Mouse (Mus musculus): Measurements from ENCODE around the gene Rpl4. TPM values are rescaled to one million over a fixed set of nuclear protein-coding genes. Genes with fewer than 3 reads are reported as not detected.

The Rpl4 gene
- 475 TPM for polyA plus RNA-seq (2014; fragmentation: Illumina TruSeq; extraction: RNeasy Lipid Tissue Mini Kit (QIAGEN cat#74804); ENCODE audit: low read depth, low replicate concordance)

DNA sequence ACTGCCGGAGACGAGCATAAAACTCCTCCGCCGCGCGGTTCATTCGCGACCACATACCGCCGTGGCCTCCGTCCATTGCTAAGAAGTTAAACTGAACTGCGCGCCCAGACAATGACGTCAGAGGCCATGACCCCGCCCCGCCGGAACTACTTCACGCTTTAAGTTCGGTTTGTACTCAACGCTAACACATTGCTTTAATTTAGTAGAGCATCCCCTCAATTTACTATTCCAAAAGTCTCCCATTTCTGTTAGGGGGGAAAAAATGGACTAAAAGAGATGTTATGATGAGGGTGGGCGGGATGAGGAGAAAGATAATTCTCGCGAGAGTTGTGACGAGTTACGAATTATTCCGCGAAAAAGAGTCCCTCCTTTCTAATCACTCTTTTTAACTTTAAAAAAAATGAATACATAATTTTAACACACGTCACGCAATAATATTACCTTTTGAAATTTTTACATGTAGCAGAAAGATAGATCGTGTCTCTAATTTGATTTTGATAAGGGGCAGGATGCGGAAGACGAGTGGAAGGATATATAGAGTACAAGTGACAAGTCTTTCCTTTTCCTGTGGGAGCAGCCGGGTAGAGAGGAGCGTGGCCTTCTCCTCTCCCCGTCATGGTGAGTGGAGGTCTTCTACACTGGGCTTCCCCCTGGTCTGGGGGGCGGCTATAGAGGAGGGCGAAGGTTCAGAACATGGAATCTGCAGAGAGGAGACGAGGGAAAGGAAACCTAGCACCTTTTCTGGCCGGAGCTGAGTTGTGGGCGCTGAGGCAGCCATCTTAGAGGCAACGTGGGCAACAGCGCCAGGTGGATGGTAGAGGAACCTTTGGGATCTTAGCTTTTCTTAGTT lies at the start of gene Rpl4, which contains the start of gene Zwilch:
Gene Rpl4, plus strand, starts transcription at position 560 of the 850 bp plus-strand sequence.
Gene Zwilch, minus strand, starts transcription at position 289 of the 850 bp plus-strand sequence.

GRCm38 (mm10) chr9:64178974-64179646 lies 5.9 kb downstream of the Rpl4 start, which contains the start of gene Snapc5:
TSS of gene Snapc5 (plus strand) at chr9:64179274.

Other genes starting within 250 kb of the Rpl4 start
- 2.6 TPM for gene Smad6, start 151.3 kb upstream of the Rpl4 start, polyA plus RNA-seq (2014; fragmentation: Illumina TruSeq; extraction: RNeasy Lipid Tissue Mini Kit (QIAGEN cat#74804); ENCODE audit: low read depth, low replicate concordance)
- 1.0 TPM for gene Lctl, start 56.2 kb upstream of the Rpl4 start, polyA plus RNA-seq (2014; fragmentation: Illumina TruSeq; extraction: RNeasy Lipid Tissue Mini Kit (QIAGEN cat#74804); ENCODE audit: low read depth, low replicate concordance)
- gene Zwilch, start 271 bp upstream of the Rpl4 start, polyA plus RNA-seq (2014; fragmentation: Illumina TruSeq; extraction: RNeasy Lipid Tissue Mini Kit (QIAGEN cat#74804); ENCODE audit: low read depth, low replicate concordance): 5.8 TPM
- gene Snapc5, start 5.9 kb downstream of the Rpl4 start, polyA plus RNA-seq (2014; fragmentation: Illumina TruSeq; extraction: RNeasy Lipid Tissue Mini Kit (QIAGEN cat#74804); ENCODE audit: low read depth, low replicate concordance): 71.6 TPM
- gene Uchl4, start 61.8 kb downstream of the Rpl4 start, polyA plus RNA-seq (2014; fragmentation: Illumina TruSeq; extraction: RNeasy Lipid Tissue Mini Kit (QIAGEN cat#74804); ENCODE audit: low read depth, low replicate concordance): not detected
- gene Map2k1, start 80.3 kb downstream of the Rpl4 start, polyA plus RNA-seq (2014; fragmentation: Illumina TruSeq; extraction: RNeasy Lipid Tissue Mini Kit (QIAGEN cat#74804); ENCODE audit: low read depth, low replicate concordance): 65.7 TPM
- gene Tipin, start 108.2 kb downstream of the Rpl4 start, polyA plus RNA-seq (2014; fragmentation: Illumina TruSeq; extraction: RNeasy Lipid Tissue Mini Kit (QIAGEN cat#74804); ENCODE audit: low read depth, low replicate concordance): 65.4 TPM
- gene Dis3l, start 167.9 kb downstream of the Rpl4 start, polyA plus RNA-seq (2014; fragmentation: Illumina TruSeq; extraction: RNeasy Lipid Tissue Mini Kit (QIAGEN cat#74804); ENCODE audit: low read depth, low replicate concordance): 19.4 TPM
- gene Megf11, start 212.3 kb downstream of the Rpl4 start, polyA plus RNA-seq (2014; fragmentation: Illumina TruSeq; extraction: RNeasy Lipid Tissue Mini Kit (QIAGEN cat#74804); ENCODE audit: low read depth, low replicate concordance): 0.41 TPM